Mouse (Mus musculus) heart, postnatal 0 days (tissue): ENCODE measurements around the gene Mia2.

ENCODE experiments used
- CTCF ChIP-seq: IDR thresholded peaks from 2 replicates; pipeline ENCODE4 v1.5.1; 2016; ENCODE audit warnings: antibody characterized with exemption, control low read depth, low read depth
- EP300 ChIP-seq: IDR thresholded peaks from 2 replicates; pipeline ENCODE4 v1.6.1; 2016; ENCODE audit warnings: antibody characterized with exemption, low read depth

- no peak for TF ChIP-seq CTCF
- no peak for TF ChIP-seq EP300
Observed at GRCm38 (mm10) chr12:59205571-59205970, 110.0 kb downstream of the Mia2 start.
